In genomic region chr11:94713246-94713860, GRCm38 (mm10) we compare ENCODE assay signal across 21 mouse cellular contexts. TPM values are rescaled to one million over a fixed set of nuclear protein-coding genes. Genes with fewer than 3 reads are reported as not detected.
DNase-seq lines count a peak whose midpoint lies in the region; ATAC-seq and TF ChIP-seq lines count a peak whose summit lies in the region.
"Had no signal": no experiment of that assay in that cellular context is flagged by ENCODE, and none has a peak within 500 bp of the region (broad histone marks: within the 10 kb centered on the region; RNA-seq: fewer than 3 reads in every experiment).

No protein-coding gene starts in this region.

- no peaks in the 10 kb centered on the region for H3K9me3 ChIP-seq in intestine, embryonic 14.5 days (ENCODE audit: control insufficient read depth, low read length)
- H3K9me3 ChIP-seq in intestine, postnatal 0 days (ENCODE audit: control insufficient read depth): 0 out of 2 replicates have a peak, but pooled peaks cover 3% of the 10 kb centered on the region
- H3K9me3 ChIP-seq in lung, embryonic 14.5 days (ENCODE audit: low read depth, low read length): no peaks in the 10 kb centered on the region
- no peaks in the 10 kb centered on the region for H3K9me3 ChIP-seq in stomach, embryonic 14.5 days (ENCODE audit: control insufficient read depth, low read depth, low read length)
- H3K9me3 ChIP-seq in stomach, postnatal 0 days (ENCODE audit: control insufficient read depth, low read length): no peaks in the 10 kb centered on the region
- H3K9me3 ChIP-seq in stomach, embryonic 15.5 days: no peaks in the 10 kb centered on the region
- H3K9me3 ChIP-seq: heart, embryonic 15.5 days; liver, embryonic 15.5 days; midbrain, embryonic 12.5 days had no signal

- TF ChIP-seq CTCF in intestine, postnatal 0 days (IDR thresholded peaks at IDR 0.05; ENCODE audit: low read depth): no peak
- peak; percentile 19; the same call in 1 of the 2 replicates for TF ChIP-seq CTCF in lung, embryonic 14.5 days (IDR thresholded peaks at IDR 0.05; ENCODE audit: low read depth)
- no peak for TF ChIP-seq CTCF in stomach, postnatal 0 days (IDR thresholded peaks at IDR 0.05; ENCODE audit: low read depth)

- WGBS in intestine, embryonic 14.5 days: 35% methylated on average over 11 of the region's 11 CpGs
- 37% methylated on average over 11 of the region's 11 CpGs for WGBS in intestine, postnatal 0 days
- WGBS in lung, embryonic 14.5 days: 18% methylated on average over 11 of the region's 11 CpGs
- WGBS in stomach, embryonic 14.5 days: 29% methylated on average over 11 of the region's 11 CpGs
- WGBS in stomach, postnatal 0 days: 32% methylated on average over 11 of the region's 11 CpGs
- 25% methylated on average over 11 of the region's 11 CpGs for WGBS in stomach, embryonic 15.5 days

- ATAC-seq in intestine, embryonic 14.5 days (replicated peaks; ENCODE audit: low FRiP score, low TSS enrichment, low read depth): no peak
- ATAC-seq in intestine, postnatal 0 days: no peak
- peak; percentile 89 for ATAC-seq in lung, embryonic 14.5 days (ENCODE audit: insufficient read depth)
- no peak for ATAC-seq in stomach, embryonic 14.5 days (ENCODE audit: insufficient number of reproducible peaks, insufficient read depth, low FRiP score, low read depth)
- no peak for ATAC-seq in stomach, postnatal 0 days (ENCODE audit: low FRiP score, low TSS enrichment)
- 0 out of 2 replicates have a peak, but pooled peaks have one; percentile 18 for ATAC-seq in stomach, embryonic 15.5 days (ENCODE audit: insufficient read depth, low FRiP score, low read depth)
- no peak for ATAC-seq in megakaryocyte, adult 5-6 weeks (ENCODE audit: poor library complexity, severe bottlenecking)
- ATAC-seq: forebrain, postnatal 0 days; Patski had no signal

- H3K27ac ChIP-seq in intestine, embryonic 14.5 days (ENCODE audit: low read depth): 0 out of 2 replicates have a peak overlapping the region, but pooled peaks have one; percentile 16
- no peak overlapping the region for H3K27ac ChIP-seq in intestine, postnatal 0 days (ENCODE audit: low read depth, low read length)
- H3K27ac ChIP-seq in lung, embryonic 14.5 days (ENCODE audit: low read depth): peak overlapping the region; percentile 71; the same call in 1 of the 2 replicates
- peak overlapping the region; percentile 72 for H3K27ac ChIP-seq in stomach, embryonic 14.5 days (ENCODE audit: low read length)
- no peak overlapping the region for H3K27ac ChIP-seq in stomach, postnatal 0 days (replicated peaks)
- peak overlapping the region; percentile 54; the same call in 1 of the 2 replicates for H3K27ac ChIP-seq in stomach, embryonic 15.5 days
- H3K27ac ChIP-seq: heart, embryonic 15.5 days; liver, embryonic 15.5 days; midbrain, embryonic 12.5 days had no signal

- no peak for DNase-seq in intestine, embryonic 14.5 days (ENCODE audit: low spot score)
- peak; percentile 84 for DNase-seq in lung, embryonic 14.5 days
- DNase-seq in lung, postnatal 25 days (ENCODE audit: low spot score): no peak
- no peak for DNase-seq in stomach, postnatal 0 days (ENCODE audit: low spot score)
- DNase-seq: B cell, adult 2 months; cerebellum, adult 11 months; forebrain, postnatal 0 days; heart, adult 18-20 months; kidney, adult 2 months; layer of hippocampus, adult 9-11 months had no signal

- no peak for TF ChIP-seq EP300 in stomach, postnatal 0 days (optimal IDR thresholded peaks at IDR 0.05)

- H3K9ac ChIP-seq in intestine, embryonic 14.5 days (ENCODE audit: low read length): no peak overlapping the region
- no peak overlapping the region for H3K9ac ChIP-seq in intestine, postnatal 0 days (ENCODE audit: low read depth, low read length)
- no peak overlapping the region for H3K9ac ChIP-seq in lung, embryonic 14.5 days
- H3K9ac ChIP-seq in stomach, embryonic 14.5 days (replicated peaks; ENCODE audit: low read depth, low read length): no peak overlapping the region
- H3K9ac ChIP-seq in stomach, postnatal 0 days (ENCODE audit: low read length): no peak overlapping the region
- no peak overlapping the region for H3K9ac ChIP-seq in stomach, embryonic 15.5 days
- H3K9ac ChIP-seq: forebrain, postnatal 0 days; heart, embryonic 15.5 days; liver, embryonic 15.5 days; midbrain, embryonic 12.5 days had no signal

- H3K4me1 ChIP-seq in intestine, embryonic 14.5 days (replicated peaks; ENCODE audit: control insufficient read depth, insufficient read depth, low read length): peaks cover 16% of the 10 kb centered on the region; the same call in 1 of the 2 replicates
- no peaks in the 10 kb centered on the region for H3K4me1 ChIP-seq in intestine, postnatal 0 days (replicated peaks; ENCODE audit: control insufficient read depth, insufficient read depth, low read length)
- no peaks in the 10 kb centered on the region for H3K4me1 ChIP-seq in lung, embryonic 14.5 days (ENCODE audit: insufficient read depth)
- H3K4me1 ChIP-seq in stomach, embryonic 14.5 days (ENCODE audit: control insufficient read depth, insufficient read depth, low read length): peaks cover 15% of the 10 kb centered on the region
- no peaks in the 10 kb centered on the region for H3K4me1 ChIP-seq in stomach, postnatal 0 days (replicated peaks; ENCODE audit: control insufficient read depth, insufficient read depth)
- H3K4me1 ChIP-seq in stomach, embryonic 15.5 days: peaks cover 9% of the 10 kb centered on the region; the same call in 1 of the 2 replicates

- 0 out of 2 replicates have a peak, but pooled peaks cover 6% of the 10 kb centered on the region for H3K27me3 ChIP-seq in intestine, embryonic 14.5 days (replicated peaks; ENCODE audit: control insufficient read depth, insufficient read depth, low read length)
- H3K27me3 ChIP-seq in intestine, postnatal 0 days (replicated peaks; ENCODE audit: control insufficient read depth, insufficient read depth, low read length): no peaks in the 10 kb centered on the region
- H3K27me3 ChIP-seq in lung, embryonic 14.5 days (ENCODE audit: insufficient read depth, low read length): no peaks in the 10 kb centered on the region
- H3K27me3 ChIP-seq in stomach, embryonic 14.5 days (ENCODE audit: control insufficient read depth, insufficient read depth, low read length): no peaks in the 10 kb centered on the region
- no peaks in the 10 kb centered on the region for H3K27me3 ChIP-seq in stomach, postnatal 0 days (ENCODE audit: control insufficient read depth, insufficient read depth, low read length)
- no peaks in the 10 kb centered on the region for H3K27me3 ChIP-seq in stomach, embryonic 15.5 days (replicated peaks)
- H3K27me3 ChIP-seq: midbrain, embryonic 12.5 days; Patski had no signal

- H3K4me2 ChIP-seq in intestine, embryonic 14.5 days (ENCODE audit: low read length): no peak overlapping the region
- H3K4me2 ChIP-seq in intestine, postnatal 0 days (replicated peaks; ENCODE audit: low read depth): no peak overlapping the region
- no peak overlapping the region for H3K4me2 ChIP-seq in lung, embryonic 14.5 days
- no peak overlapping the region for H3K4me2 ChIP-seq in stomach, embryonic 14.5 days (replicated peaks; ENCODE audit: low read depth, low read length)
- H3K4me2 ChIP-seq in stomach, postnatal 0 days (replicated peaks; ENCODE audit: low read depth): no peak overlapping the region
- peak overlapping the region; percentile 13; the same call in 1 of the 2 replicates for H3K4me2 ChIP-seq in stomach, embryonic 15.5 days
- H3K4me2 ChIP-seq: heart, embryonic 15.5 days; liver, embryonic 15.5 days; midbrain, embryonic 12.5 days had no signal

- H3K4me3 ChIP-seq in intestine, embryonic 14.5 days (ENCODE audit: low read depth, low read length): no peak overlapping the region
- H3K4me3 ChIP-seq in intestine, postnatal 0 days (ENCODE audit: low read depth, low read length): no peak overlapping the region
- H3K4me3 ChIP-seq in lung, embryonic 14.5 days (ENCODE audit: low read depth, low read length): no peak overlapping the region
- H3K4me3 ChIP-seq in stomach, embryonic 14.5 days (ENCODE audit: low read depth, low read length): no peak overlapping the region
- no peak overlapping the region for H3K4me3 ChIP-seq in stomach, postnatal 0 days (ENCODE audit: low read depth, low read length)
- no peak overlapping the region for H3K4me3 ChIP-seq in stomach, embryonic 15.5 days (replicated peaks)
- H3K4me3 ChIP-seq: heart, embryonic 15.5 days; liver, embryonic 15.5 days; midbrain, embryonic 12.5 days had no signal

- no peaks in the 10 kb centered on the region for H3K36me3 ChIP-seq in intestine, embryonic 14.5 days (ENCODE audit: control insufficient read depth, insufficient read depth, low read length)
- H3K36me3 ChIP-seq in intestine, postnatal 0 days (ENCODE audit: control insufficient read depth, insufficient read depth): no peaks in the 10 kb centered on the region
- no peaks in the 10 kb centered on the region for H3K36me3 ChIP-seq in lung, embryonic 14.5 days (ENCODE audit: insufficient read depth)
- H3K36me3 ChIP-seq in stomach, embryonic 14.5 days (ENCODE audit: control insufficient read depth, insufficient read depth, low read length): no peaks in the 10 kb centered on the region
- H3K36me3 ChIP-seq in stomach, postnatal 0 days (ENCODE audit: control insufficient read depth, insufficient read depth, low read length): no peaks in the 10 kb centered on the region
- no peaks in the 10 kb centered on the region for H3K36me3 ChIP-seq in stomach, embryonic 15.5 days
- H3K36me3 ChIP-seq: heart, embryonic 15.5 days; liver, embryonic 15.5 days; midbrain, embryonic 12.5 days had no signal

RNA-seq across cellular contexts. Expression of gene Gm11541, which starts 9.1 kb away (rescaled TPM):
- polyA plus RNA-seq in intestine, embryonic 14.5 days (2014; fragmentation: Nextera tagmentation; extraction: Ambion mirVana): 0.89 and 1.1 TPM in 2 replicates
- 0.07 TPM in 1 of 2 replicates, not detected in the other for polyA plus RNA-seq in intestine, postnatal 0 days (2015; fragmentation: Nextera tagmentation; extraction: Ambion mirVana)
- polyA plus RNA-seq in lung, embryonic 14.5 days (2014; fragmentation: Nextera tagmentation; extraction: Ambion mirVana): 1.5 and 2.0 TPM in 2 replicates
- polyA plus RNA-seq in stomach, embryonic 14.5 days (2014; fragmentation: Nextera tagmentation; extraction: Ambion mirVana): 2.3 and 2.9 TPM in 2 replicates
- polyA plus RNA-seq in stomach, postnatal 0 days (2015; fragmentation: Nextera tagmentation; extraction: Ambion mirVana): 0.11 and 0.15 TPM in 2 replicates
- 0.74 and 1.2 TPM in 2 replicates for polyA plus RNA-seq in stomach, embryonic 15.5 days (2015; fragmentation: Nextera tagmentation; extraction: Ambion mirVana)
- total RNA-seq in megakaryocyte, adult 5-6 weeks (2015): not detected in 2 replicates
- total RNA-seq in megakaryocyte, adult 5-6 weeks (2017): not detected in 2 replicates
- total RNA-seq: forebrain, postnatal 0 days; gastrocnemius, adult 8-10 months; heart, adult 18-20 months; left cerebral cortex, postnatal 14 days had no signal
- polyA plus RNA-seq: cortical plate, adult 2 months; forebrain, postnatal 0 days; heart, embryonic 15.5 days; kidney, adult 2 months; liver, embryonic 15.5 days; midbrain, embryonic 12.5 days; Patski had no signal

RNA-seq across cellular contexts. Expression of gene Cdc34b, which starts 28.2 kb away (rescaled TPM):
- 0.20 TPM in 1 of 2 replicates, not detected in the other for polyA plus RNA-seq in intestine, embryonic 14.5 days (2014; fragmentation: Nextera tagmentation; extraction: Ambion mirVana)
- 0.13 TPM in 1 of 2 replicates, not detected in the other for polyA plus RNA-seq in intestine, postnatal 0 days (2015; fragmentation: Nextera tagmentation; extraction: Ambion mirVana)
- 0.20 and 0.21 TPM in 2 replicates for polyA plus RNA-seq in lung, embryonic 14.5 days (2014; fragmentation: Nextera tagmentation; extraction: Ambion mirVana)
- polyA plus RNA-seq in stomach, embryonic 14.5 days (2014; fragmentation: Nextera tagmentation; extraction: Ambion mirVana): not detected in 2 replicates
- polyA plus RNA-seq in stomach, postnatal 0 days (2015; fragmentation: Nextera tagmentation; extraction: Ambion mirVana): not detected in 2 replicates
- polyA plus RNA-seq in stomach, embryonic 15.5 days (2015; fragmentation: Nextera tagmentation; extraction: Ambion mirVana): 0.42 TPM in 1 of 2 replicates, not detected in the other
- total RNA-seq in megakaryocyte, adult 5-6 weeks (2015): not detected in 2 replicates
- not detected in 2 replicates for total RNA-seq in megakaryocyte, adult 5-6 weeks (2017)
- total RNA-seq: forebrain, postnatal 0 days had no signal
- polyA plus RNA-seq: forebrain, postnatal 0 days; heart, embryonic 15.5 days; liver, embryonic 15.5 days had no signal

RNA-seq across cellular contexts. Expression of gene Xylt2, which starts 36.0 kb away (rescaled TPM):
- 19.9 and 21.1 TPM in 2 replicates for polyA plus RNA-seq in intestine, embryonic 14.5 days (2014; fragmentation: Nextera tagmentation; extraction: Ambion mirVana)
- 8.0 and 8.2 TPM in 2 replicates for polyA plus RNA-seq in intestine, postnatal 0 days (2015; fragmentation: Nextera tagmentation; extraction: Ambion mirVana)
- 25.0 and 31.5 TPM in 2 replicates for polyA plus RNA-seq in lung, embryonic 14.5 days (2014; fragmentation: Nextera tagmentation; extraction: Ambion mirVana)
- 20.5 and 22.9 TPM in 2 replicates for polyA plus RNA-seq in stomach, embryonic 14.5 days (2014; fragmentation: Nextera tagmentation; extraction: Ambion mirVana)
- polyA plus RNA-seq in stomach, postnatal 0 days (2015; fragmentation: Nextera tagmentation; extraction: Ambion mirVana): 8.4 and 8.6 TPM in 2 replicates
- 19.3 and 20.3 TPM in 2 replicates for polyA plus RNA-seq in stomach, embryonic 15.5 days (2015; fragmentation: Nextera tagmentation; extraction: Ambion mirVana)
- 2.3 and 2.9 TPM in 2 replicates for total RNA-seq in megakaryocyte, adult 5-6 weeks (2015)
- total RNA-seq in megakaryocyte, adult 5-6 weeks (2017): 4.3 and 8.1 TPM in 2 replicates

RNA-seq across cellular contexts. Expression of gene Eme1, which starts 59.6 kb away (rescaled TPM):
- polyA plus RNA-seq in intestine, embryonic 14.5 days (2014; fragmentation: Nextera tagmentation; extraction: Ambion mirVana): 25.2 and 26.0 TPM in 2 replicates
- polyA plus RNA-seq in intestine, postnatal 0 days (2015; fragmentation: Nextera tagmentation; extraction: Ambion mirVana): 3.7 and 4.2 TPM in 2 replicates
- 30.0 and 35.4 TPM in 2 replicates for polyA plus RNA-seq in lung, embryonic 14.5 days (2014; fragmentation: Nextera tagmentation; extraction: Ambion mirVana)
- 20.7 and 20.9 TPM in 2 replicates for polyA plus RNA-seq in stomach, embryonic 14.5 days (2014; fragmentation: Nextera tagmentation; extraction: Ambion mirVana)
- 2.7 and 3.4 TPM in 2 replicates for polyA plus RNA-seq in stomach, postnatal 0 days (2015; fragmentation: Nextera tagmentation; extraction: Ambion mirVana)
- 16.6 and 17.6 TPM in 2 replicates for polyA plus RNA-seq in stomach, embryonic 15.5 days (2015; fragmentation: Nextera tagmentation; extraction: Ambion mirVana)
- total RNA-seq in megakaryocyte, adult 5-6 weeks (2015): 4.9 and 6.7 TPM in 2 replicates
- total RNA-seq in megakaryocyte, adult 5-6 weeks (2017): 20.2 and 28.4 TPM in 2 replicates
- total RNA-seq: gastrocnemius, adult 8-10 months had no signal

RNA-seq across cellular contexts. Expression of gene Mrpl27, which starts 59.8 kb away (rescaled TPM):
- 137 and 142 TPM in 2 replicates for polyA plus RNA-seq in intestine, embryonic 14.5 days (2014; fragmentation: Nextera tagmentation; extraction: Ambion mirVana)
- 148 and 158 TPM in 2 replicates for polyA plus RNA-seq in intestine, postnatal 0 days (2015; fragmentation: Nextera tagmentation; extraction: Ambion mirVana)
- polyA plus RNA-seq in lung, embryonic 14.5 days (2014; fragmentation: Nextera tagmentation; extraction: Ambion mirVana): 137 TPM in 2 replicates
- polyA plus RNA-seq in stomach, embryonic 14.5 days (2014; fragmentation: Nextera tagmentation; extraction: Ambion mirVana): 148 and 149 TPM in 2 replicates
- 123 and 124 TPM in 2 replicates for polyA plus RNA-seq in stomach, postnatal 0 days (2015; fragmentation: Nextera tagmentation; extraction: Ambion mirVana)
- 136 and 150 TPM in 2 replicates for polyA plus RNA-seq in stomach, embryonic 15.5 days (2015; fragmentation: Nextera tagmentation; extraction: Ambion mirVana)
- total RNA-seq in megakaryocyte, adult 5-6 weeks (2015): 38.0 and 49.5 TPM in 2 replicates
- 39.0 and 45.9 TPM in 2 replicates for total RNA-seq in megakaryocyte, adult 5-6 weeks (2017)

Comparison
In these comparisons a context has a peak if more than half of its experiments do, and no peak if none do; other contexts are left out.
1. ATAC-seq: peak in lung, embryonic 14.5 days (single experiment) and stomach, embryonic 15.5 days (single experiment); none in intestine, embryonic 14.5 days (single experiment), intestine, postnatal 0 days (single experiment), stomach, embryonic 14.5 days (single experiment), stomach, postnatal 0 days (single experiment) and megakaryocyte, adult 5-6 weeks (single experiment).
2. H3K27ac ChIP-seq: peak in intestine, embryonic 14.5 days (single experiment), lung, embryonic 14.5 days (single experiment), stomach, embryonic 14.5 days (single experiment) and stomach, embryonic 15.5 days (single experiment); none in intestine, postnatal 0 days (single experiment) and stomach, postnatal 0 days (single experiment).